Mouse (Mus musculus): ENCODE data around the gene Gm9817.

DNA sequence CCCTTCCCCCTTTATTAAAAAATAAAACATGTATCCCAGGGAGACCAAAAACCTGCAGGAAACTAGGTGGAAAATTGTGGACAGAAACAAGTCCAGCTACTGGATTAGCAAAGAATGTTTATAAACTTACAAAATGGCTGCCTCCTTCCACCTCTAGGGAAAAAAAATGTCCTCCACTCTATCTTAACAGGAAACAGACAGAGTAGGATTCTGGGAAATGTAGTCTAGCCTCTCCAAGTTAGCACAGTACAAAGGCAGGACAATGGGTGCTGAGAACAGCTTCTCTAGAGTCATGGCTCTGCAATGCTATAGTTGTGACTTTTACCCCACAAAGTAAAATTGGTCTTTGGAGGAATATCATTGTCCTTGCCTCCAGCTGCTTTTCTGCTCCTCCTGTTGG, 3.5 kb upstream of the Gm9817 start:
- TF ChIP-seq EP300 (IDR thresholded peaks at IDR 0.05; ENCODE audit: low read depth) (no peak), CTCF (IDR thresholded peaks at IDR 0.05; ENCODE audit: low read depth) (no peak)

Measured in heart, postnatal 0 days (tissue).